Mouse (Mus musculus) megakaryocyte, embryonic 14.5 days (primary cell): Measurements from ENCODE around the gene Ascc1.

Experiments used
- FLI1 ChIP-seq: IDR thresholded peaks from 2 replicates; pipeline ENCODE4 v1.6.1; 2012; ENCODE audit warnings: low read length, inconsistent platforms, mixed read lengths
- GATA1 ChIP-seq: IDR thresholded peaks from 3 replicates; pipeline ENCODE4 v1.6.1; 2012; ENCODE audit warnings: mixed read lengths, low read length, inconsistent platforms, borderline replicate concordance

- TF ChIP-seq GATA1: no peak
- TF ChIP-seq FLI1: no peak
Observed at GRCm38 (mm10) chr10:59974191-59974664, 28.4 kb upstream of the Ascc1 start.
